Mouse (Mus musculus): Measurements from ENCODE around the gene Neurl1a.

Neurl1a gene

DNA sequence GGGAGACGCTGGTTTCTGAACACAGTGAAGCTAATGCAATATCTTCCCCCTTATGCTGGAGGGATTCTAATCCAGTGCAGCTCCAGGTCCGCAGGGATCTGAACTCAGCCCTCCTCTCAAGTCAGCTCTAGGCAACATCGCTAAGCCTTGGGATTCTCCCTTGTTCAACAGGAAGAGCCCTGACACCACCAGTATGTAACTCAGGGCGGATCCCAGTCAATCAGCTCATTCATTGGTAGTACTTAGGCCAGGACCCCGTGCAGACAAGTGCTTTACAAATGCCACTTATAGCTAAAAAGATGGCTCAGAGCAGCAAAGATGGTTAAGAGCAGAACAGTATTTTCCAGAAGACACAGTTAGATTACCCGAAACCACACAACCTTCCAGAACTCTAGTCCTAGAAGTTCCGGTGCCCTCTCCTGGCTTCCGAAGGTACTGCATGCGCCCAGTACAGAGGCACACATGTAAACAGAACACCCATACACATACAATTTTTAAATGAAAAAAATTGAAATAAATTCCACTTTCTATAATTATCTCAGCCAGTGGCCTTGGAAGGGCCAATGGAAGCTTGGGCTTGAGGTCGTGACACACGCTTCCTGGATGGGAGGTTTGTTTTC is 9.7 kb upstream of the Neurl1a start:
- peak; percentile 37 to 39 for DNase-seq

- no peak for DNase-seq
These were observed 4.1 kb upstream of the Neurl1a start for GRCm38 (mm10) chr19:47174515-47174914.

DNA sequence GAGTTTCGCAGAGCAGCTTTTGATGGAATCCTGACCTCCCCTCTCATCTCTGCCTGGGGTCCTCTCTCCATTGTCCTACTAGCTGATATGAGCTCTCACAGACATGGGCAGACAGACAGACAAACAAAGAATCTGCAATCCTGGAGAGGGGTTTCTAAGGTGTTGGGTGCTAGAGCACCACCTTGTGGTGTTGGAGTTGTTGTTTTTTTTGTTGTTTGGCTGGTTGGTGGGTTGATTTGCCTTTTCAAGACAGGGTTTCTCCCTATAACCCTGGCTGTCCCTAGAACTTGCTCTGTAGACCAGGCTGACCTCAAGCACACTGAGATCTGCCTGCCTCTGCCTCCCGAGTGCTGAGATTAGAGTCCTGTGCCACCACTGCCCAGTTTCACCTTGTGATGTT is 3.1 kb upstream of the Neurl1a start:
- no peak for DNase-seq

- DNase-seq = no peak
These were observed 1.6 kb upstream of the Neurl1a start for GRCm38 (mm10) chr19:47176916-47177505.

DNA sequence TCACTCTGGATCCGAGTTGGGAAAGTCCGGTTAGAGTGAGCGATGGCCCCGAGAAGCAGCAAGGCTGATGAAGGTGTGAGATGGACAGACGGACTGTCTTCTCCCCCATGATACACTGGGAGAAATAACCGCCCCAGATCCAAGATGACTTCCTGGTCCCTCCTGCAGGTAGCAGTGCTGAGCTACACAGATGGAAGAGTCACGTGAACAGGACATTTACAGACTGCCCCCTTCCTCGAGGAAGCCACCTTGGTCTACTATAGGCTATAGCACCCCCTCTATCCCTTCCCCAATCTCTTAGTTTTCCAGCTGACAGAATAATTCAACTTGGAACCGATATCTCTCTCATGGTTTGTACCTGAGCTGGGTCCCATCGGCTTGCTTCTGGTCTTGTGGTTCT is 619 bp upstream of the Neurl1a start:
- DNase-seq = no peak

GRCm38 (mm10) chr19:47179272-47179809 is 721 bp downstream of the Neurl1a start:
- DNase-seq = peak in 1 of 2 experiments; percentile 8

DNA sequence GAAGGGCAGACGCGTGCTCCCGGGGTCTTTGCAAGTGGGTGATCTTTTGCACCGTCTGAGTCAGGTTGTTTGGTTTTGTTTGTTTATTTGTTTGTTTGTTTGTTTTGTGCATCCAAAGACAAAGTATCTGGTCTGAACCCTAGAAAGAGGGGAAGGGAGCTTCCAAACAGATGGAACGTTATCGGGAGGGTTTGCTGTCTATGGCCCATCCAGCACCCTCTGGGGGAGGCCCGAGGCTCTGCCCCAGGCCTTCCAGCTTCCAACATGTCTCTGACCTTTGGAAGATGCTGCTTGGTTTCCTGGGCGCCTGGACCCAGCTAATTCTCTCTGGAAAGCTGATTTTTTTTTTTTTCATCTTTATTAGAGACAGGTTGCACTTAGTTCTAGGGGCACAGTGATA is 1.4 kb downstream of the Neurl1a start:
- DNase-seq = no peak

DNA sequence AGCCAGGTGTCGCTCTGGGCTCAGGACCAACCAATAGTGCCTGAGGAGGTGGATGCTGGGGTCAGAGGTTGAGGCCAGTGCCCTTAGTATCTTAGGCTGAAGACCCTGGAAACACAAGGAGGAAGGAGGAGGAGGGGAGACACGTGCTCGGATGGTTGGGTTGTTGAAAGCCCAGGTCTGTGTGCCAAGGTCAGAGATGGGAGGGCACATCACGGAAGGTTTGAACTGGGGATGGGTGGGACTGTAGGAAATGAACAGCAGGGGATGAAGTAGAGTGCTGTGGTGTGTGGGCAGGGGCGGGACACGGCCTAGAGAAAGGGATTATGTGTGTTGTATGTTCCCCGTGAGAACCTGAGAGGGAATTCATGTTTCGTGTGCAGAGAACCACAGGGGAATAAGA is 5.6 kb downstream of the Neurl1a start:
- DNase-seq = no peak

GRCm38 (mm10) chr19:47184736-47185135 is 6.1 kb downstream of the Neurl1a start:
- DNase-seq = no peak

DNA sequence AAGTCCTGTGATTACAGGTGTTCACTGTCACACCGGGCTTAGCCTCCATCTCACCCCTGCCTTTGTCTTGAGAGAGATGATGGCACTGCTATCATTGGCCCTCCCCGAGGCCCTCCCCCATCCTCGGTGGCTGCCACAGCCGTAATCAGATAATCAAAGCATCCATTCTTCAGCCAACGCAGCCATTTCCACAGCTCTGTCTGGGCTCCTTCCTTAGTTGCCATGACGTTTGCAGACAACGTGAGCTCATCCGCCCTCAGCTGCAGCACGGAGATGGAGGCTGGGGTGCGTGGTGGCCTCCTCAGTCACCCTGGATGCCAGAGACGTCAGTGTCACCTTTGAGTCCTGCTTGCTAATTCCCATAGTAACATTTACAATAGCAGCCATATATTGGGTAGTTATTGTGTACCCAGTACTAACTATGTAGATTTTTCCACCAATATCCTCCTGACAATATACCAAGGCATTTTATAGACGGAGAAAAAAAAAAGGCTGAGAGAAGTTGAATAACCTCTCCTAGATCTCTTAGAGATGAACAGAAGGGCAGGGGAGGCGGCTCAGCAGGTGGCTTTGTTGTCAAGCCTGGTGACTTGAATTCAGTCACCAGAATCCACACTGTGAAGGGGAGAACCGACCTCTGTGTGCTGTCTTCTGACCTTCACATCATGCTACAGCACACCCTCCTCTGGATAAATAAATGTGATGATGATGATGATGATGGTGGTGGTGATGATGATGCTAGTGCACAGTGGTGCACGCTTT is 8.1 kb downstream of the Neurl1a start:
- DNase-seq = no peak

- no peak for DNase-seq
These were observed 10.0 kb downstream of the Neurl1a start for GRCm38 (mm10) chr19:47188515-47189128.

- DNase-seq = no peak
These were observed 13.5 kb downstream of the Neurl1a start for GRCm38 (mm10) chr19:47192158-47192557.

DNA sequence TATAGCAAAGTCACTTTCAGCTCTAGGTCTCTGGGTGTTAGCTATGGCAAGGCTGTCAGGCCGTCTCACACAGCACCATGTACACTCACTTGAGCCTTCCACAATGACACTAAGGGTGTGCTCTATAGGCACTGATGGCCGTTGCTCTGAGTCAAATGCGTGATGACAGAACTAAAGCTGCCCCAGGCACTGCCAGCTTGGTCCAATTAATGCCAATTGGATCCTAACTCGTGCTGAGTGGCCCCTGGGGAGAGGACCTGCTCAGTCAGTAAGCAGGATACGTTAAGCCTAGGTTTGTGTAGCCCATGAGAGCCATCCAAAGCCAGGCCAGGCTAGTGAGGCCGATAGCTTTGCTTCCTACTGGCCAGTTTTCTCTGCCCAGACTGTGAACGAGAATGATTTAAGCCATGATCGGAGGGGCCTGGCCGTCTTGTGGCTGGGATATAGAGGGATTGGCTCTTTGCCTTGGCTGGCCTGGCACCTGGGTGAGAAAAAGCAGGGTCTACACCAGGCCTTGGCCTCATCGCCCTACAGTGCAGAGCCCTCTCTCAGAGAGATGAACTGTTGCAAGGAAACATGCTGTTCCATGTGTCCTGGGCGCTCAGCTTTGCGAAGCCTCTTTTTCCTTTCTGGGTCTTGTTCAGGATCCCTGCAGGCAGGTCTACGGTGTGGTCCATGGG is 20.2 kb downstream of the Neurl1a start:
- DNase-seq = no peak

DNA sequence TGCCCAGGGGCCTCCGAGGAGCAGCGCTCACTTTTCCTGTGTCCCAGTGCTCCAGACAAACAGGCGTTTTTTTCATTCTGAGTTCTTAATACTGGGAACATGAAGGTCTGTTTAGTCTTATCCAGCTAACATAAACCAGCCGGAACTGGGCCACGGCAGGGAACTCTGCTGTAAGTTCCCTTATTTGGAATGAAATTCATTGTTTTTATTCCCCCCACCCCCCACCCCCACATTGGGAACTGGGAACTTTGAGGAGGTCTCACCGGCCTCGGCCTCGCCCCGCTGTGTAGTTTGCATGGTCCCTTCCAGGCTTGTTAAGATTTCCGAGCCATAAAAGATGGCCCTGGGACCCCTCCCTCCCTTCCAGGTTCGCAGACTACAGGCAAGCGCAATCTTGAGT is 23.4 kb downstream of the Neurl1a start:
- no peak for DNase-seq

GRCm38 (mm10) chr19:47202429-47202828 is 23.8 kb downstream of the Neurl1a start:
- no peak for DNase-seq

GRCm38 (mm10) chr19:47203042-47203441 is 24.4 kb downstream of the Neurl1a start:
- DNase-seq = no peak

GRCm38 (mm10) chr19:47204653-47205052 is 26.0 kb downstream of the Neurl1a start:
- DNase-seq = no peak

- no peak for DNase-seq
These were observed 27.5 kb downstream of the Neurl1a start for GRCm38 (mm10) chr19:47206126-47206525.

DNA sequence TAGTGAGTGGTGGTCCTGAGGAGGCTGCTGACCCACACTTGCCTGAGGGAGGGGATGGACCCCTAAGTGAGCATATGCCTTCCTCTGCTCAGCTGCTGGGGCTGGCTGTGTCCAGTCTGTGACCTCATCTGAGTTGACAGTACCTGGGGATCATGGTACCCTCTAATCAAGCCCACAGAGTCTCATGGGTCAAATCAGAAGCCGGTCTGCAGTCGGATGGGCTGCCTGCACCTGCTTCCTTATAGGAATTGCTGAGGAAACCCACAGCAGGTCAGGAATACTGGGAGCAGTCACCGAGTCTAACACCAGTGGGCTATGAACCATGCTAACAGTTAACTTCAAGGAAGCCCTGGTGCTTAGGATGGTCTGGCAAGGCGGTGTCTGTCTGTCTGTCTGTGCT is 31.8 kb downstream of the Neurl1a start:
- DNase-seq = no peak

DNA sequence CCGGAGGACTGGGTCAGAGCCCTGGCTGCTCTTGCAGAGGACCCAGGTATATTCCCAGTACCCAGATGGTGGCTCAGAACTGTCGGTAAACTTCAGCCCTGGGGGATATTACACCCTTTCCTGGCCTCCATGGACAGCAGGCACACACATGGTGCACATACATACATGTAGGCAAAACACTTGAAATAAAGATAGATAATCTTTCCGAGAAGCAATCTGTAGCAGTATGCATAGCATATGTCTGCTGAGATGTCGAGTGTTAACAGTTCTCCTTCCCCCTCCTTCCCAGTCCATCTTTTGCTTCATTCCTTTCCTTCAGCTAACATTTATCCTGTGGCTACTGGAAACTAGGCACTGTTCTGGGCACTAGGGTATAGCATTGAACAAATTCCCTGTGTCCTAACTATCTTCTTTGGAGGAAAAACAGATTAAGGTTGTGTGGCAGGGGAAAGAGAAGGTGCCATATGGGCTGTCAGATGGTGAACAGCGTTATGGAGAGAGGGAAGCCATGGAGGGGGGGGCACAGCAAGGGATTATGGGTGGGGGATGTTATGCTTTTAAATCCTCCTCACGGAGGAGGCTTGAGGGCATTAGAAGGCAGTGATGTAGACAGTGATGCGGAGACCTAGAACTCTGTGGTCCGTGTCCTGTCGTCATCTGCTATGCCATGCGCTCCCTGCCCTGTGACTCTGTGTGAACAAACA is 33.1 kb downstream of the Neurl1a start:
- DNase-seq = no peak

- DNase-seq = no peak
These were observed 33.8 kb downstream of the Neurl1a start for GRCm38 (mm10) chr19:47212401-47212800.

GRCm38 (mm10) chr19:47213470-47213869 is 34.9 kb downstream of the Neurl1a start:
- DNase-seq = no peak

All from thymus, adult 18-20 months (tissue).